Mouse (Mus musculus) thymus, postnatal 10 days (tissue): ENCODE measurements around the gene Igfbp2.

Experiments
- DNase-seq, 2 experiments: peaks; one replicate each; pipeline ENCODE4 v3.0.0; 2021; ENCODE audit warnings: low spot score in 2 of 2

Gene Igfbp2

DNA sequence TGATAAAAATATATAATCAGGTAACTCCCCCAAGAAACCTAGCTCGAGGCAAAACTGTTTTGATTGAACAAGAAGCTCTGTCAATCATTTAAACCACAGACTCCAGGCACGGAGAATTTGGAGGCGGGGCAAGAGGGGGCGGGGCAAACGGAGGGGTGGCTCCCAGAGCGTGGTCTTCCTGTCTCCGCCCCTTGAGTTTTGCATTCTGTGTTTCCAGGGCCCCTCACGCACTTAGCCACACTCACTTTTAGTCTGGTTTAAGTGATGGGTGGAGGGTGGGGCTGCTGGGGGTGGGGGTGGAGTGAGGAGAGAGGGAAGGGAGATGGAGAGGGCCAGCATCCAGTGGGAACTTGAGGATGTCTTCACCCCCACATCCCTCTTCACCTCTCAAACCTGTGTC is 48.2 kb downstream of the Igfbp2 start:
- DNase-seq: peak in 1 of 2 experiments; percentile 38

DNA sequence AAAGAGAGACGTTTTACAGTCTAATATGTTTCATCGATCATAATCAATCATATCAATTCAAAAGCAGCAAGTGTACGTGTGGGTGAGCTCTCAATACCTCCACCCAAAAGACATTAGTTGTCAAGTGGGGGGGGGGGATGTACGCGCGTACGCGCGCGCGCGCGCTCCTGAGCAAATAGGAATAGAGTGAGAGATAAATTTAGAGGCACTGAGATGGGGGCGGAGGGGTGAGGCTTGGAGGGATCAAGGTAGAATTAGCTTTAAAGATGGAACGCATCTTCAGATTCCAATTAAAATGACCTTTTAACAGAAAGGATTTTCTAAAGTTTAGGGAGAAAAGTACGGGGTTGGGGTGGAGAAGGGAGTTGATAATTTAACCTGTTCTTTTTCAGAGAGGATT is 48.8 kb downstream of the Igfbp2 start:
- DNase-seq: no peak

DNA sequence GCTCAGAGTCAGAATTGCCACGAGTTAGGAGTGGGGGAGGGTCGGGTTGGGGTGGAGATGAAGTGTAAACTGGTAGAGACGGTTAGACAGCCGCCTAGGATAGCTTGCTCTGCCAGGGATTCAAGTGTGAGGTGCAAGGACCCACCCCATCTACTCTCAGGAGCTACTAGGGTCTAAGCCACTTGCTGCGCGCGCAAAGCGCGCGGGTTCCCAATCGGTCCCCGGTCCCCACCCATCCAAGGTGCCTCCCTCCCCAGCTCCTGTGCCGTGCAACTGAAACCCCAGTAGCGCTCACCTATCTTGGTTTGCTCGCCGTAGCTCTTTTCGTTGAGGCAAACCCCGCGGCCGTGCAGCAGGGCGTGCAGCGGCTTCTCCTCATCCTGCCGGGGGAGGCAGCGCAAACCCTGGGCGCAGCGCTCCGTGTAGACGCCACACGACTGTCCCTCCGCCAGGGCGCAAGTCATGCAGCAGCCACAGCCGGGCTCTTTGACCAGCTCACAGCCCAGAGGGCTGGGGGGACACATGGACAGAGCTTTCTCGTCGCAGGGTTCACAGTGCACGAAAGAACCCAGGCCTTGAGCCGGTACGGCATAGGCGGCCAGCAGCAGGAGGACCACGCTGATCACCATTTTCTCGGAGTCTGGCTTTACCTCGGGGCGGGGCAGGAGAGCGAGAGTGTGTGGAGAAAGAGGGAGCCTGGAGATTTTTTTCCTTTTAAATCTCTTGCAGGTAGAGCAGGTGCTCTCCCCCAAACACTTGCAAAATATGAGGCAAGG is 49.4 kb downstream of the Igfbp2 start:
- DNase-seq: no peak

DNA sequence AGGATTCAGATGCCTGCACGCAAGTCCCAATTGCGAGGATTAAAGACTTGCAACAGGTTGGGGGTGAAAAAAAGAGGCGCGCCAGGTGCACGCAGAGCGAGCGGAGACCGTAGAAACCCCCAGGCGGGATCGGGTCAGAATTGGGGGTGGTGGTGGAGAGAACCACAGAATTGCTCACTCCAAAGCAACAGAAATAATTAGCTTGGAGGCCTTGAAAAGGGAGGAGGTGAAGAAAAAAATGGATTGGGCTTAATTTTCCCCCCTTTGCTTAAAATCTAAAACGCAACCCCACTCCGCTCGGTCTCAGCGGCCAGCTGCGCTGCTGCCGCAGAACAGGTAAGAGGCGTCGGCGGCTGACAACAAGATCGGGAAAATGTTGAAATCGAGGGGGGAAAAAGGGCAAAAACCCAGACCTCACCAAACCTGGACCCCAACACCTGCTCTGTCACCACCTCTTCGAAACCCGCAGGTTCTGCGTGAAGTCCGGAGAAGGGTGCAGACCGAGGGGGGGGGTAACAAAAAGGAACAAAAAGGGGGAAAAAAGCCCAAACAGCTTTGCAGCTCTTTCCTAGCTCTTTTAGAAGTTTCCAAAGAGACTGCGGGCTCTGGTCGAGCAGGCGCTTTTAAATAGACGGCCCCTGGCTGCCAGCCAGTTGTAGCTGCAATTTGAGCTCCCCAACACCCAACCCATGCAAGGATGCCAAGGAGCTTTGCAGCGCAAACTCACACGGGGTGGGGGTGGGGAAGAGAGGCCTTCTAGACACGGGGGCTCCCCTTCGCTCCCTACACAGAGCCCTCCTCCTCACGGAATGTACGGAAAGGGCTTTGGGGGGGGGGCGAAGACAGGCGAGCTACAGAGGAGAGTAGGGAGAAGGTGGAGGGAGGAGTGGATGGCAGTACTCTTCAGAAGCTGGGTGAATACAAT is 50.2 kb downstream of the Igfbp2 start, which contains the start of gene Igfbp5:
Igfbp5 (minus strand) TSS at position 598 of the 925 bp plus-strand sequence.
- DNase-seq: no peak

DNA sequence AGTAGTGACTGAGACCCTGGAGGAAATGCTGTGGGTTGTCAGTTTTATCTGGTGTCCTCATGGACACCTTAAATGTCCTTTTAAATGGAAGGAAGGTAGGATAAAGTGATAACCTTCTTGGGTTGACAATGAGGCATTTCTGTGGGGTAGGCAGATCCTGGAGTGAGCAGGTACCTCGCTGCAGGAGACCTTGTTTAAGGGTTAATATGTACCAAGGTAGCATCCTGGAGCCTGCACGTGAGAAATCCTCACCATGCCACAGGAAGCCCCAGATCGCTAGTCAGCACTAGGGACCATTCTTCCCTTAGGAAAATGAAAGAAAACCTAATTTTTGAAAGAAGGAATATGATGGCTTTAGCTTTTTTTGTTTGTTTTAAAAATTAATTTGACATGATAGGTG is 51.4 kb downstream of the Igfbp2 start:
- no peak for DNase-seq

DNA sequence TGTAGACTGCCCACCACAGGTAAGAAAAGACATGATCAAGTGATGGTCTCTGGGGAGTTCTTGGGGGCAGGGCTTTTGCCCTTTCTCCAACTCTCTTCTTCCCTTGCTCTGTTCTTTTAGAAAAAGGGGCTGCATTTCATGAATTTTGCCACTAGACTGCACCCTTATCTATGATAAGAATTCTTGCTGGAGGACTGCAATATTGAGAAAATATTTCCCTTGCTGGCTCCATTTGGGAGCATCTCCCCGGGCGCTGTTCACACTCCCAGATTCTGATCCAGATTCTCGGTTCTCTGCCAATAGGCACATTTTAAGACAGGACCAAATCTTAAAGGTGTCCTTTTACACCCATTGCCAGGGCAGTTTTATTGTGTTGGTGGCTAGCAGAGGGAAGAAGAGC is 51.8 kb downstream of the Igfbp2 start:
- DNase-seq: no peak

DNA sequence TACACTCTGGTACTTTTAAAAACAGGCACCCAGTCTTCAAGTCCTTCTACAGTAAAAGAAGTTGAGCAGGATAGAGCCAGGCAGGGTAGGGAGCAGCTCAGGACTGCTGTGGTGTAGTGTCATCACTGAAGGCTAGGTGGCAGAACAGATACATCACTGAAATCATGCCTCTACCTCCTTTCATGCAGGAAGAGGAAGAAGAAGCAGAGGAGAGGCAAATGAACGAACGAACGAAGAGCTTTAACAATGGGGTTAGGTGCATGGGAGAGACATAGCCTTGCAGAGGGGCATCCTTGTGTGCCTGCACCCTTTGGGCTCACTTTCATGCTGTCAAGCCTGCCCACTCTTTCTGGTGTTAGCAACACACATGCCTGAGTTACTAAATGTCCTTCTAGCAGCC is 53.6 kb downstream of the Igfbp2 start:
- DNase-seq: no peak

DNA sequence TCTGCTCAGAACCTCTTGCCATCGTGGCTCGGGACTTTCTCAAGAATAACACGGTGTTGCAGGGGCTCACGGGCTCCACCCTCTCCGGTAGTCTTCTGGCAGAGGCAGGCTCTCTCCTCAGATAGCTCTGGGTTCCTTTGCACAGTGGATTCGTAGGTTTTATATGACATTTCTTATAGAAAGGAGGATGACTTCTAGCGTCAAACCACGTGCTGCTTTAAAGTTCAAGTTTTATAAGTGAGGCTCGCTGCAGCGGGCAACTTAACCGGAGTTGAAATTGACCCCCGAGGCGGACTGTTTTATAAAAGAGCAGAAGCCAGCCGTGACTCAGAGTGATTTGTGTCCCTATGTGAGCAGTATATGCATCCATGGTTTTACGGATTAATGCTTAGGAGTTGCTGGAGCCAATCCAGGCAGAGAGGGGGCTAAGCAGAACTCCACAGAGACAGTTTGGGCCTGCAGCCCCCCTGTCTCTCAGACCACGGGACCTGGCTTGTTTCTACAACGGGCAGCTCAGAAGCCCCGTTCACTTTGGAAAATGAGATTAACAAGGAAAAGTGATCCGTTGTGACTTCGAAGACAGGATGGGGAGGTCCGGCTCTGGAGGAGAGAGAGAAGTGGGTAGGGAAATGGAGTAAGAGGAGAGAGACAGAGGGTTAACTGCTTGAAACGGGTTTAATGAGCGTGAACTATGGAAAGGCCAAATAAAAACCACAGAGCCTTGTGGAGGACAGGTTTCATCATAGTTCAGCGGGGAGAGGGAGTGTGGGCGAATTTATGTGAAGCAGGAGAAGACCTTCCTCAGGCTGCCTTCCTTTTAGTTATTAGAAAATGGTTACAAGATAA is 54.4 kb downstream of the Igfbp2 start:
- no peak for DNase-seq

DNA sequence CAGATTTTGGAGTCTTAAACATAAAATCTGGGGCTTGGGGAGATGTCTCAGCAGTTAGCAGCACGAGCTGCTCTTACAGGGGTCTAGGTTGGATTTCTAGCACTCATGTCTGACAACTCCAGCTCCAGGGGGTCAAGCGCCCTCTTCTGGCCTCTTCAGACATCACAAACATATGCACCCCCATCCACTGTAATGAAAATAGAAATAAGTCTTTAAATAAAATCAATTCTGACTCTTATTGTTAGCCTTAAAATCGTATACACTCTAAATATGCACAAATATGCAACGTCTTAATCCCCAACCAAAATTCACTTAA is 55.0 kb downstream of the Igfbp2 start:
- no peak for DNase-seq

DNA sequence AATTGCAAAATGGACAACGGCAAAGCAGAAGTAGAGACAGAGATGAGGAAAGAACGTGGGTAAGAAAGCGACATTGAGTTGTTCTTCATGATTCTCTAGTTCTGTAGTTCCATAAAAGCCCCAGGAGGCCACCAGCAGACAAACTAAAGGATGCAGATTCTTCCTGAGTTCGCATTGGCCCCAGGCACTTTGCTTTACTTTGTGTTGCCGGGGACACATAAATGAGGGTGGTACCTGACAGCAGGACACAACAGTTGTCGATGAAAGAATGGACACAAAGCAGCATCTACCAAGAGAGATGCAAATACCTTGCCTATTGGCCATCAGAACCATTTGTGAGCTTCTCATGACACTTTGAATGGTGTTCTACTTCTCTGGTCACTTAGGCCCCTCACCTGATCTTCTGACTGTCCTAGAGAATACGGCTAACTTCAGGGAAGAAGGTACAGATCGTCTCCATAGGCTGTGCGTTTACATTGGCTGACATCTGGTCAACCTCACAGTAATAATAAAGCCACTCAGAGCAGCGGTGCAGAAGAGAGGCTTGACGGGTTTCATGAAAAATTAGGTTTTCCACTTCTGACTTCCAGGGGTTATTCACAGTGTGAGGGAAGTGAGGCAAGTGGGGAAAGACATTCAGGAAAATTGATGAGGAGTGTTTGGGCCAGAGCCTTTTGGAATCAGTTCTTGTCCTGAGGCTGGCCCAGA is 61.0 kb downstream of the Igfbp2 start:
- DNase-seq: no peak

DNA sequence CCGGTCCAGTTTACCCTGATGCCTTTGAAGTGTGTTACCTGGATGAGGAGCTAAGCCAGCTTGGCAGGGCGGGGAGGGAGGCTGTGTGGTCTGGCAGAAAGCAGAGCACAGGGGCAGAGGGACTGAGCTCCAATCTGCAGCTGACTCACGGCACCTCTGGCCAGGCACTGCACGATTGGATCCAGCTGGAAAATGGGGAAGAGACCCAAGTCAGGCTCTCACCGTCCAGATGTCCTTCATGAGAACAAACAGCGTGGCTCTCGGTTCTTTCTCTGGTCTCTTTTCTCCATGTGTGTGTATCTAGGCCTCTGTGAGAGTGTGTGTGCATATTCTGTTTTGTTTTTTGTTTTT is 61.5 kb downstream of the Igfbp2 start:
- no peak for DNase-seq

DNA sequence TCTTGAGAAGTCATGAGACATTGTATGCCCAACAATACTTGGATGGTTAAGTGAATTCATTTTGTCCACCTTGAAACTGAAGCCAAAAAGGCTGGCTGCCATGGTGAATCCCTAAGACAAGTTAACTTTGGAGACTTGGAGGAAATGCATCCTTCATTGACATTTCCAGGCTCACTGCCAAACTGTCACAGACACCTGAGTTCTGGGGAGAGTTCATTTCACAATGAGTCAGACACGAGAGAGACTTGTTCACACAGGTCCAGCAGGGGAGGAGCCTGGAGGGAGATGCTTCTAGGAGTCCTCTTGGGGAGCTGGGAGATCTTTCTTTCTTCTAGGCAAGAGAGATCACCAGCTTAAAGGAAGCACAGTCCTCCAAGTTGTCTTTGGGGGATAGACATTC is 63.6 kb downstream of the Igfbp2 start:
- DNase-seq: no peak

DNA sequence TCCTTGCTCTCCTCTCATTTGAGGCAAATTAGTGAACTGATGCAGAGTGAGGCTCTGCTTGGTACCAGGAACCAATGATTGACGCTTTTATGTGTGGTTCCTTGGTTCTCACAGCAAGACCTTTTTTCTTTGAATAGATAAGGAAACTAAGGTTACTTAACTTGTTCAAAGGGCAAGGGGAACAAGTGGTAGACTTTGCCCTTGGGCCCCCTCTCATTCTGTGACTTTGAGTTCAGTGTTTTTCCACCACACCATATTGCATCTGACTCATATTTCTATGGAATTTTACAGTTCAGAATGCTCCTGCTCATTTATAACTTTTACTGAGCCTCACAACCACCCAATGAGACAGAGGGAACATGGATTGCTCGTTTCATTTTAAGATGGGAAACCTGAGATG is 71.5 kb downstream of the Igfbp2 start:
- DNase-seq: no peak
